Mouse (Mus musculus): ENCODE results near the gene Zcwpw1.
"Not testable (repeated sequence)": the region's sequence is repeated elsewhere in the genome, so short reads cannot be mapped to it uniquely, and the experiment has no call there.

Gene Zcwpw1

GRCm38 (mm10) chr5:137871644-137872380 lies 84.2 kb downstream of the Zcwpw1 start, which contains the start of gene Pilrb2:
Gene Pilrb2 (minus strand): TSS chr5:137871815.
- not testable (repeated sequence) for H3K27me3 ChIP-seq (ENCODE audit: control insufficient read depth, insufficient read depth, low read length, poor library complexity, severe bottlenecking); H3K36me3 ChIP-seq (ENCODE audit: control insufficient read depth, insufficient read depth, low read length, poor library complexity, severe bottlenecking); DNase-seq (ENCODE audit: low read depth, low spot score)

Data from splenic B cell, adult 2 months (primary cell).